Mouse (Mus musculus) heart, adult 9 months (tissue): ENCODE measurements around the gene Gtsf1l.
A peak's percentile ranks its signal among the peaks of the same experiment; 100 is the strongest.
"Not testable (repeated sequence)": the region's sequence is repeated elsewhere in the genome, so short reads cannot be mapped to it uniquely, and the experiment has no call there.

ENCODE experiments used
- DNase-seq, 2 experiments: peaks; one replicate each; pipeline ENCODE4 v3.0.0; 2022; ENCODE audit warnings: low spot score in 2 of 2

The Gtsf1l gene

DNA sequence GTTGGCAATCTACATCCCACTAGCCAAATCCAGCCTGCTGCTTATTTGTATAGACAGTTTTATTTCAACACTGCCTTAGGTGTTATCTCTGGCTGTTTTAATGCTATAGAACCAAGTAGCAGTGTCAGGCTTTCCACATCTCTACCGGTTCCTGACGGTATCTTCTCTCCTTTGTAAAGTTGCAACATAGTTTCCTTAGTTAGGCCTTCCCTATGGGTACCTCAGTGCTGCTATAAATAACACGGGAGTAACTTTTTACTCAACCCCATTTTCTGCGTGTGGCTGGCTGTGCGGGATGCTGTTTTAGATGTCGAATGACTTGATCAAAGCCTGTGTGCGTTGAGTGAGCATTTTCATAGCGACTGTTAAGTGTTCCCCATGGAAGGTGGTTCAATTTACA, 1.1 kb downstream of the Gtsf1l start:
- DNase-seq = no peak

DNA sequence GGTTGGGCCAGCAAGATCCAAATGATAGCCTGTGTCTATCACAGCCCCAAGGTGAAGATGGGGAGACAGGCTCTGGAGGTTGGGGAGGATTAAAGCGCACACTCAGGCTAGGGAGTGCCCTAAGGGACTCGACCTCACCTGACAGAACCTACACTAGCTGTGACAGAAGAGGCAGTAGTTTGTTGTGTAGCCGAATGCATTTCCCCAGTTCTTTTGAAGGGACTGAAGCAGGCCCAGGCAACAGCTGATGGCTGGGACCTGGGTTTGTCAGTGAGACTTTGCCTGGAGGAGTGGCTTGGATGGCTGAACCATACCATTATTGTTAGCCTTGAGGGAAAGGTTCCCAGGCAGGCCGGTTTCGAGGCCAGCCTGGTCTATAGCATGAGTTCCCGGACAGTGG, 2.6 kb downstream of the Gtsf1l start:
- no peak for DNase-seq

DNA sequence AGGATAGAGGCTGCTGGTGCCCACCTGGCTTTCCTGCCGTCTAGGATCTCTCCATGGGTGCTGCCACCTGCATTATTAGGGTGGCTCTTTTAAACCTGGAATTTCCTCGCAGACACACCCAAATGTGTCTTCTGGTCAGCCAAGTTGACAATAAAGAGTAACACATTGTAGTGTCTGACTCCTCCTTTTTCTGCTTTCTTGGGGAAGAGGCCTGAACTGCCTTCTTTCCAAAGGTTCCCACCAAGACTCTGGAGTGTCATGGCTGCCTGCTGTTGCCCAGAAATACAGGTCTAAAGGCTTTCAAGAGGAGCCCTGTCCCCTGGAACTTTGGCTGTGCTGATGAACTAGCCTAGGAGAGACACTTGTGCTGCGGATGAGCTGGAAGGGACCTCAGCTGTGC, 3.1 kb downstream of the Gtsf1l start:
- no peak for DNase-seq

DNA sequence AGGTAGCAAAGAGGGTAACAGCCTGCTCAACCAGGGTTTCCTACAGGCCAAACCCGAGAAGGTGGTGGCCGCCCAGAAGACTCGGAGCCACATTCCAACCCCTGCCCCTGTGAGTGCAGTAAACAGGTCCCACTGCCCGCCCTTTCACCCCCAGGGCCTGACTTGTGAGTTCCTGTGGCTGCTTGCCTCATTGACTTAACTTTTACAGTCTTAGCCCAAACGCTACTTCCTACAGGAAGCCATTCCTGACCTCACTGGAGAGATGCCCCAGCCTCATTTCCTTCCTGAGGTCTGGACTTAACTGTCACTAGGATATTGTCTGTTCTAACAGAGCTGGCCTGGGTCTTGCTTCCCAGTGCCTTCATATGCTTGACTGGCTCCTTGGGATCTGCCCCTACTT, 5.1 kb downstream of the Gtsf1l start:
- no peak for DNase-seq

DNA sequence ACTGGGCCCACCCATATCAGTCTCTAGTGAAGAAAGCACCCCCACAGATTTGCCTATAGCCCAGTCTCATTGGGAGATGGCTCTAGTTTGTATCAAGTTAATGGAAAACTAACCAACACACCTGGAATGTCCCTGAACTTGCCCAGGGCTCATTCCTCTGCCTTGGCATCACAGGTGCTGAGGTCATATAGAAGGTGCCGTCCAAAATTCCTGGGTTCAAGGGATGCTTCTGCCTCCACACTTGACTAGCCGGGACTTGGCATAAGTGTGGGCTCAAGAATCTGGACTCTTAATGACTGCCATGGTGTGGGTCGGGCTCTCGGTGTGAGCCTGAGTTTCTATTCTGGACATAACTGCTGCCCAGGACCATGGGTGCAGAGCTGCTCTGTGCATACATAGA, 8.6 kb downstream of the Gtsf1l start:
- DNase-seq = no peak

DNA sequence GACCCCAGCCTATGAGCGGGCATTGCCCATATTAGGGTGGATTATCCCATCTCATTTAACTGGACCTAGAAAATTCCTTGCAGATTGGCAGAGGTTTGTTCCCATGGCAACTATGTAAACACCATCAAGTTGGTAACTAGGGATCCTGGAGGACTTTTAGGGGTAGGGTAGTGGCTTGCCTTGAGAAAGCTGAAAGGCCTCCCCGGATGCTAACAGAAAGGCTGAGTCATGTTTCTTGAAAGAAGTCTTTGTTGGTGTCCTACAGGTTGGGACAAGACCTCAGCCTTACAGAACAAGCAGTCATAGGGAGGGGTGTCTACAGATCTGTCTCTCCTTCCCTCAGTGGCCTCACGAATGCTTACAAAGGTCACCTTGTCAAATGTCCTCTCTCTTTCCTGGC, 12.4 kb downstream of the Gtsf1l start:
- DNase-seq = no peak

DNA sequence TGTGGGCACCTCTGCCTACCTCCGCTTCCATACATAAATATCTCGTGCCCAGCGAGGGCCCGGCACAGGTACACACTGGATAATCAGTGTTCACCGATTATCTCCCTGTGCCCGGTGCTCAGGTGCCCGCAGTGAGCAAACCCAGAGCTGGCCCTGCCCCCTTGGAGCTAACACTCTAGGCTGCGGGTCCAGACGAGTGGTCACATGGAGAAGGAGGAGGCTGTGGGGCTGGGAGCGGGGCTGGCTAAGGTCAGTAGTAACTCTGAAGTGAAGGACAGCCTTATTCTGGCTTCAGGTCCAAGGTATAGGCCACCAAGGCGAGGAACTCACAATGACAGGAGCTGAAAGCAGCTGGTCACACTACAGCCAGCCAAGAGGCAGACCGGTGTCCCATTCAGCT, 12.8 kb downstream of the Gtsf1l start:
- DNase-seq = no peak

DNA sequence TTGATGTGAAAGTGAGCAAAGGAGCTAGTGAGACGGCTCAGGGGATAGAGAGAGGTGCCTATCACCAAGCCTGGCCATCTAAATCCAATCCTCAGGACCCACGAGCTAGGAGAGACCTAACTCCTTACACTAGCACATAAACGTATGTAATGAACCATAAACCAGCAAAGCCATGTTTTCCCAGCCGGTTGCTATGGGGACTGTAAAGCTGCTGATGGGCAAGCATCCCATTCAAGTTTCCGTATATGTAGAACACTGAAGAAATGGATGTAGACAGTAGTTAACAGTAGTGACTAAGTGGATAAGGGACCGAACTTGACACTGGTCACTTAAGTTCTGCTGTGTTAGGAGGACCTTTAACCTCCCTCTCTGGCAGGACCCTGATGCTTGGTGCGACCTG, 13.6 kb downstream of the Gtsf1l start:
- no peak for DNase-seq

DNA sequence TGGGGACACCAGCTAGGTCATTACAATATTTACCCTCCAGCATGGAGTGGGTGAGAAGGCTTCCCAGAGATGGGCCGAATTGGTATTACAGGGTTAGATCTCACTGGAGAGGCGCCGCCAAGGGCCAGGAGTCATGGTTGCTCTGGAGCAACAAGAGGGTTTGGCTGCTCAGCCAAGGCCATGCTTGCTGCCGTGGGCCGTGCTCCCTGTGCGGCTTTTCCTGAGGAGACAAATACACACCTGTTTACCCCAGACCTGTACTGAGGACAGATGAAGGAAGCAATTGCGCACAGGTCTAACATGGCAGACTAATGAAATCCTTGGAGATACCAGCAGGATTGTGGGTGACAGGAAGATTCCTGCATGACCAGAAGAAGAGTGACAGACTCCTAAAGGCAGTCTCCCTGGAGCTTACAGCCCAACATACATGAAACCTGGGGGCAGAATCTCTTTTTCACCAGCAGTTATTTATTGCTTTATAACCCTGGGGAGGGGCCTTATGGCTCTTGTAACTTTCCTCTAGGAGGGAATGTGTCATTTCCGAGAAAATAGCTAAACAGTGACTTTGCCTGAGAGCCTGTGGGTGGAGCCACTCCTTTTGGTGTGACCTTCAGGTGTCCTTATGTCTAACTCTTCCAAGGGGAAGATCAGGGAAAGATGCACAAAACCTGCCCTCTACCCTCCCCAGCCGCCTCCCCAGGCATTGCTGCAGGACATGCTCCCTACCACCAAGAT, 14.5 kb downstream of the Gtsf1l start:
- no peak for DNase-seq

DNA sequence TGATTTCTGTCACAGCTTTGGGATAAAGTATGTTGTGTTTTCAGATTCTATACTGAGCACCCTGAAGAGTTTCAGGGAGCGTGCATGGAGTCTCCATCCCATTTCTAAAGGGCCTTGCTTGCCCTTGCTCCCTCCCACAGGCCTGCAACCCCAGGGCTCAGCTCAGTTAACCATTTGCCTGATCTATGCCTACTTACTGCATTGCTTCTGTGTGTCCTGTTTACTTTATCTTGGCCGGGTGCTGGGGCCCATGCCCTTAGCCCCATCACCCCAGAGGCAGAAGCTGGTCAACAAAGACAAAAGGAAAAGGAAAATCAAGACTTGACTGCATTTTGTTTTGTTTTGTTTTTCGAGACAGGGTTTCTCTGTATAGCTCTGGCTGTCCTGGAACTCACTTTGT, 16.1 kb downstream of the Gtsf1l start:
- no peak for DNase-seq

DNA sequence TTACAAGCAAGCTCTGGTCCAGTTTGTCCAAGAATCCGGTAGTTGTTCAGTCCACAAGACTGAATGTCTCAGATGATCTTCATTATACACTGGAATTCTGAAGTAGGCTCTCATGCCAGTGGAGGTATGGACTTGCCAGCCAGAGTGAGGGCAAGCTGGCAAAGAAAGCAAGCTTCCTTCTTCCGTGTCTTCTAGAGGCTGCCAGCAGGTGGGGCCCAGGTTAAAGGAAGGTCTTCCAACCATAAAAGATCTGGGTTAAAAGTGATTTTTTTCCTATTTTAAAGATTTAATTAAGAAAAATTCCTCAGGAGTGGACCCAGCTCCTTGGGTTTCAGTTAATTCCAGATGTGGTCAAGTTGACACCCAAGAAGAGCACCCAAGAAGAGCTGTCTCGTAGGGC, 17.4 kb downstream of the Gtsf1l start:
- DNase-seq = no peak

DNA sequence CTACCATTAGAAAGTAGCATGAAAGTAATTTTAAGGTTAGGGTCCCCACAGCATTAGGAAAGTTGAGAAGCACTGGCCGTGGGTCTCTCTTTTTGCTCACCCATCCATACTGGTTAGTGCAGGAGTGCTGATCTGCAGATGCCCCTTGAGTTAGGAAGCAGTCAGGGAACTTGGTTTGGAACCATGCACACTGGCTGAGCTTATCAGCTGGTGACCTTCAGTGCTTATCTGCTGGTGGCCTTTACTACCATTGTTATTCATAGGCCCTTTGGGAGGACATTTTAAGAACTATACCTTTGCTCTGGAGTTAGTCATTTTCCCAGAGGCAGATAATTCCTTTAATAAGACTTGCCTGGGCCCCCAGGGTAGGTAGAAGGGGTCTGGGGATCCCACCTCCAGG, 20.4 kb downstream of the Gtsf1l start:
- no peak for DNase-seq

DNA sequence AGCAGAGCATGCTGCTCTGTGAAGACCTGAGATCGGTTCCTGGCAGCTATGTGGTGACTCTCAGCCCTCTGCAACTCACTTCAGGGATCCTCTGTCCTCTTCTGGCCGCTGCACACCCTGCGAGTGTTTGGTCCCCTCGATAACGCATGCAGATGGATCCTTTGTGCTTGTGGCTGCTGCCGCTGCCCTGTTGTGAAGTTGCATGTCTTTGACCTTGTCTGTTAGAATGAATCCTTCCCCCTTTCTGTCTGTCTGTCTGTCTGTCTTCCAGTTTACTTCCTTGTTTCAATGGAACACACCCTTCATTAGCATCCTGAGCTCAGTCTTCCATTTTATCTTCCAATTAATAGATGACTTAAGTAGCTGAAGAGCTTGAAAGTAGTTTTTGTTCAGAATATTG, 21.3 kb downstream of the Gtsf1l start:
- DNase-seq = no peak

DNA sequence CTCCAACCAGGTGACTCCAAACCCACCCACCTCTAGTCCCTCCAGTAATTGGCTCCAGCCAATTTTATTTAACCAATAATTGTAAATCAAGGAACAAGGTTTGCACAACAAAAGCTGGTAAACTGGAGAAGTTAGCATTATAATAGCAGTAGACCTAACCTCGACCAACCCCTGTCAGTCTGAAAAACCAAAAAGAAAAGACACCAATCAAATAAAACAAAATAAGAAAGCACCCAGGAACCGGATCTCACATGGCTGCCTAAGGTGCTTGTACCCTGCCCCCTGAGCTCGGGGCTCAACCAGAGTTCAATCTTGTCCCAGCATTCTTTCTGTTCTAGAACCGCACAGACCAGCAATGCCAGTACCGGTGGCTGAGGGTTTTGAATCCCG, 25.5 kb downstream of the Gtsf1l start:
- no peak for DNase-seq

DNA sequence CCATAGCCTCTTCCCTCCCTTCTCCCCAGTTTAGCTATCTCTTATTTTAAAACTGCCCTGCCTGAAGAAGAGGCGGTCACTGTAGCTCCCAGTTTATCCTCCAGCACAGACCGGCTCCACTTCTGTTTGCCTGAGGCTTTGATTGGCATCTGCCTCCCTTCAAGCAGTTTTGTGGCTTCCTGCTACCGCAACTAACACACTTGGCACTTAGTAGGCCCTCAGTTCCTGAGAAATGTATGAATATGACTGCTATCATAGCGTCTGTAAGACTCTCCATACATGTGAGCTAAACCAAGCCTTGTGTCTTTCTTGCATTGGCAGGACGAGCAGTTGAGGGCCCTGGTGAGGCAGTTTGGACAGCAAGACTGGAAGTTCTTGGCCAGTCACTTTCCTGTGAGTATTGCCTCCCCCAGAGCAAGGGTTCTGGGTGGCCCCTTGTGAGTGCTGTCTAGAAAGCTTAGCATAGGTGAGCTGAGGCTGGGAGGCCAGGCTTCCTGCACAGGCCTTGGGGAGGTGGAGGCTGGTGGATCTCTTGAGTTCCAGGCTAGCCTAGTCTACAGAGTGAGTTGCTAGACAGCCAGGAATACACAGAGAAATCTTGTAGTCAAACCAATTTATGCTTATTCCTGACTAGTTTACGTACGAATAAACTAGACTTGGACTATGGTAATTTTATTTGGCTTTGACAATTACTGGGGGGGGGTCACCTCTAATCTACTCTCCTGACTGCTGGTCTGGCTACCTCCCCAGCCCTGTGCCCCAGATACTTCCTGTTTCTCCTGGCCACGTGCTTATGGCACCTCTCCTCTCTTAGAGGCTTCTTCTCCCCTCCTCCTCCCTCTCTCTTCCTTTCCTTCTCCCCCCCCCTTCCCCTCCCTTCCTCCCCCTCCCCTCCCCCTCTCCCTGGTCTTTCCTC, 26.2 kb downstream of the Gtsf1l start:
- no peak for DNase-seq

DNA sequence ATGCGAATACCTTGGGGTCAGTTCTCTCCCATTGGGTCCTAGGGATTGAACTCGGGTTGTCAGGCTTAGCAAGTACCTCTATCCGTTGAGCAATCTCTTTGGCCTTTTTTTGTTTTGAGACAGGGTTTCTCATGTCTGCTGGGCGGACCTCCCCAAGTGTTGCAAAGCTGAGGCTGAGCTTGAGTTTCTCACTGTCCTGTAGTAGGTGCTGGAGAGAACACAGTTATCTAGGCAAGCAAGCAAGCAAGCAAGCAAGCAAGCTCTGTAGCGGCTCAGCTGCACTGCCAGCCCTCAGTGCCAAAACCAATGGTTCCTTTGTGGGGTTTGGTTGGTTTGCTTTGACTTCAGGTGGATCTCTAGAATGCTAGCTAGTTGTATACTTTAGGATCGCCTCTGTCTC, 27.0 kb downstream of the Gtsf1l start:
- no peak for DNase-seq

DNA sequence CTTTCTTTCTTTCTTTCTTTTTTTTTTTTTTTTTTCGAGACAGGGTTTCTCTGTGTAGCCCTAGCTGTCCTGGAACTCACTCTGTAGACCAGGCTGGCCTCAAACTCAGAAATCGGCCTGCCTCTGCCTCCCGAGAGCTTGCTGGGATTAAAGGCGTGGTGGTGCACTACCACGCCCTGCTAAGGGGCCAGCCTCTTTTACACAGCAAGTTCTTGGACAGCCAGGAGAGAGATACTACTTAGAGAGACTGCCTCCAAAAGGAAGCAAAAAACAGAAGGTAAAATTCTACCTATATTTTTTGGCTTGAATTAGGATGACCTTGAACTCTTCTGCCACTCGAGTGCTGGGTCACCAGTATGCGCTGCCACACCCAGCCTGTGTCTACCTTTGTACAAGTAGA, 28.7 kb downstream of the Gtsf1l start:
- not testable (repeated sequence) for DNase-seq

DNA sequence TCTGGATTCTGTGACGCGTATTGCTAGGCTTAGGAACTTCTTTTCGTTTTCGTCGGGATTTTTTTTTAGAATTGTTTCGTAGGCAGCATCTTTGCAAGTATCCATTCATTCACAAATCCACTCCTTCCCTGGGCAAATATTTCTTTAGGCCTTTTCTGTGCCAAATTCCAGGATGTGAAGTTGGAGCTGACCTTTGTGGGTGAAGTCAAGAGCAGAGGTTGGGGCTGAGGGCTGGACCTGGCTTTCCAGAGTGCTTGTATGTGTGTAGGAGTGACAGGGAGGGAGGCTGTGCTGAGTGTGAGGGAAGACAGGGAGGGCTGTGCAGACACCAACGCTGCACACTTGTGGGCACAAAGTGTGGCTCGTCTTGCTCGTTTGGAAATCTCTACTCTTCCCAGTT, 31.1 kb downstream of the Gtsf1l start:
- DNase-seq = no peak

DNA sequence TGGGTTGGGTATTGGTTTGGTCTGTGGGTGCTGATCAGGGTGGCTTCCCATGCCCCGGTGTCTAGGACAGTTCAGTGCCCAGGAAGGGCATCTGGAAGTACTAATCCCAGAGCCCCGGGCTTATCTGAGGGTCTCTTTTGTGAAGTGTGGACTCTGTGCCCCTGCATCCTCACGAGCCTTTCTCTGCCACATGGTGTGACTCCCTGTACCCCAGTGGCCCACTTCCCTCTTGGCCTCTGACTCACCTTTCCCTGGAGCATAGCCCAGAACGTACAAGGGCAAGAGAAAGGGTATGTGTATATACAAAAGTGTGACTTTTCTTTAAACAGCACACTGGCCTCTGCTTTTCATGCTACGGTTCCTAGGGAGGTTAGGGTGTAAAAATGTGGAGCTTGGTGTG, 31.9 kb downstream of the Gtsf1l start:
- DNase-seq = no peak

DNA sequence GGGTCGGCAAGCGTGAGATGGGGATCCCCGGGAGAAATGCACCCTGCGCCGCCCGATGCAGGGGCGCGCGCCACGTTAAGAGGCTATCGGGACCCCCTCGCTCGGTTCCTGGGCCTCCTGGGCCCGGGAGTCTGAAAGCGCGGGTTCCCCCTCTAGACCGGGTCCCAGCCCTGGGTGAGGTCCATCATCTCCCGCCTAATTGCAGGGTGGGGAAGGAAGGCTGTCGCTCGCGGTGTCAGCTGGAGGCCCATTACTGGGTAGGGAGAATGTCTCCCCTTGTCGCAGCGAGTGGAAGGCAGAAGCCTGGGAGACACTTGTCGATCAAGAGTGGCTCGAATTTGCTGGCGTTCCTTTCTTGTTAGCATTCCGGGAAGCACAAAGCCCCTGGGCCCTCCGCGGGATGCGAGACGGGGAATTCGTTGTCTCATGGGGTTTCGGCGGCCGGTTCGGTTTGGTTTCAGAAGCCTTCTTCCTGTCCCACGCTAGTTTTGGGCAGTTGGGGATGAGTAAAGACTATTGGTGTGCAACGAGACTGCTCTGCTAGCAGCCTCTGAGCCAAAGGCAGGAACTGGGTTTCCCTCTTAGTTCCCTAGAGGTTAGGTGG, 32.7 kb downstream of the Gtsf1l start:
- no peak for DNase-seq

DNA sequence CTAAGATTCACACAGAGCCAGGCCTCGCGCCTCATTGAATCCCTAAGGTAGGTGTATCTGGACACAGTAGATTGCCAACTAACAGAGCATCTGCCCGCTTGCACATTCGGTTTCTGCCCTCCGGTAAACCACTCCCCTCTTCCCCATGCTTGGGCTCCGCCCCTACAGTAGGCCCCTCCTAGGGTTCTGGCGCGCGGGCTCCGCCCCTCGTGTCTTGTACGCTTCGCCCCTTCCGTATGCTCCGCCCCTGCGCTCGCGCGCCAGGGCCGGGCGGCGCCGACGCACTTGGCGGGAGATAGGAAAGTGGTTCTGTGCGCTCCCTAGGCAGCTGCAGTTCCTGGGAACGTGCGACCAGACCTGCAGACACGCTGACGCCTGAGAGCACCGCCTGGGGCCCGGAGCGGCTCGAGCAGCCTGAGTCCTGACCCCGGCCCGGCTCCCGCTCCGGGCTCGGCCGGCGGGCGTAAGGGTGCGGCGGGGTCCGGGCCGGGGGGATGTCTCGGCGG, 33.3 kb downstream of the Gtsf1l start, which contains the start of gene Mybl2:
Gene Mybl2, plus strand, starts transcription at position 353 of the 506 bp plus-strand sequence.
- peak; percentile 90 for DNase-seq

DNA sequence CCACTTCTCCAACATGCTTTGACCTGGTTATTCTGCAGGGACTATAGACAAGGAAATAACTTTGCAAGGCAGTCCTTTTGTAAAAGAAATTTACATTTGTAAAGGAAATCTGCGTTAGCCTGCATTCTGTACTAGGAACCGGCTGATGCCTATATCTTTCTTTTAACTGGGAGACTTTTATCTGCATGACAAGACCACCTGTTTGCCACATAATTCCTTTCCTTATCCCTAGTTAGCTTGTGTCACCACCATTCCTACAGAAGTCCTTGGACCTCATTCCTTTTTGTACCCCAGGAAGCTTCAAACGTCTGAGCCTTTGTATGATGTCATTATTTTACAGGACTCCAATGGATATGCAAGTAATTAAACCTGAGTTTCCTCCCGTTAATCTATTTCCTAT, 34.8 kb downstream of the Gtsf1l start:
- no peak for DNase-seq

DNA sequence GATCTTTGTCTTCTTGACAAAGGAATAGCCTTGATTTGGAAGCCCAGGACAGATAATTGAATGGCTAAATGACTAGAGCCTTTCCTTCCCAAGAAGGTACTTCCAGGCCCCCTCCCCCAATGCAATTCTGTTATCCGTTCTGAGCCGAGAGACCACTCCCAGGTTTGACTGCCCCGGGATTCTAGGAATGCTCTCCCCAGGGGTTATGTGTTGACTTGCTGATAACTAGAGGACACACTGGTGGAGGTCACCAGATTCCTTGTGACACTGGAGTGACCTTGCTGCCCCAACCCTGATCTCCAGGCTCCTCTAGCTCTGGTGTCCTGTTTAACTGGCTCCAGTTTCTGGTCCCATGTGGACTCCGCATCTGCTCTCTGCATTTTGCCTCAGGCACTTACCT, 35.6 kb downstream of the Gtsf1l start:
- DNase-seq = no peak
